Mouse (Mus musculus) embryonic facial prominence, embryonic 14.5 days (tissue): ENCODE measurements at regions not wholly inside any gene's neighbourhood (a gene's known extent, or its start where the extent isn't known, plus 50 kb on each side); places are given as distances from the start of the nearest gene placed in this dataset.
"Not testable (repeated sequence)": the region's sequence is repeated elsewhere in the genome, so short reads cannot be mapped to it uniquely, and the experiment has no call there.

ENCODE experiments used
- ATAC-seq: fragments of 200-750 bp; cut with Nextera tagmentation; 2 replicates; pipeline ENCODE4 v1.8.0; 2017; ENCODE audit warnings: low read depth, moderate number of reproducible peaks, moderate TSS enrichment
- DNase-seq: peaks from one replicate; pipeline ENCODE4 v3.0.0-alpha.2; 2015; ENCODE audit warnings: low spot score
- H3K27ac ChIP-seq: fragments of 300-500 bp; sonication (generic); replicated peaks from 2 replicates; pipeline ENCODE4 v1.5.1; 2014; ENCODE audit warnings: low read depth, mild to moderate bottlenecking, low read length, moderate library complexity
- H3K27me3 ChIP-seq: fragments of 300-500 bp; sonication (generic); replicated peaks from 2 replicates; pipeline ENCODE4 v1.6.1; 2014; ENCODE audit warnings: low read length; ENCODE audit not compliant: control insufficient read depth, insufficient read depth
- H3K36me3 ChIP-seq: fragments of 300-500 bp; sonication (generic); 2 replicates; pipeline ENCODE4 v1.6.1; 2014; ENCODE audit warnings: low read length, mixed read lengths; ENCODE audit not compliant: control insufficient read depth, insufficient read depth
- H3K4me1 ChIP-seq: fragments of 300-500 bp; sonication (generic); 2 replicates; pipeline ENCODE4 v1.6.1; 2014; ENCODE audit warnings: antibody characterized with exemption, low read length; ENCODE audit not compliant: control insufficient read depth, insufficient read depth
- H3K4me2 ChIP-seq: fragments of 300-500 bp; sonication (generic); 2 replicates; pipeline ENCODE4 v1.6.1; 2014; ENCODE audit warnings: low read depth, mild to moderate bottlenecking, low read length, moderate library complexity, mixed read lengths
- H3K4me3 ChIP-seq: fragments of 300-500 bp; sonication (generic); 2 replicates; pipeline ENCODE4 v1.5.1; 2014; ENCODE audit warnings: low read depth, mild to moderate bottlenecking, low read length
- H3K9ac ChIP-seq: fragments of 300-500 bp; sonication (generic); 2 replicates; pipeline ENCODE4 v1.6.1; 2014; ENCODE audit warnings: low read depth, mild to moderate bottlenecking, low read length, moderate library complexity, mixed read lengths
- H3K9me3 ChIP-seq: fragments of 300-500 bp; sonication (generic); 2 replicates; pipeline ENCODE4 v1.6.1; 2016; ENCODE audit warnings: low read length; ENCODE audit not compliant: control insufficient read depth
- WGBS: fragments of 180-500 bp; shearing (Covaris S2); extraction: QIAGEN DNeasy Blood & Tissue Kit; methylation state at CpG from one replicate; pipeline ENCODE4 v1.1.7; 2014; 5-methylcytosine and 5-hydroxymethylcytosine counted together

GRCm38 (mm10) chr2:94690560-94690959, 252.6 kb upstream of the Api5 start:
- no peak overlapping the region for H3K4me3 ChIP-seq
- H3K27me3 ChIP-seq = no peaks in the 10 kb centered on the region
- H3K27ac ChIP-seq = no peak overlapping the region
- H3K9me3 ChIP-seq = no peaks in the 10 kb centered on the region
- H3K9ac ChIP-seq = no peak overlapping the region
- H3K4me1 ChIP-seq = no peaks in the 10 kb centered on the region
- 32% methylated on average over 4 of the region's 4 CpGs for WGBS
- DNase-seq (peak; percentile 33), ATAC-seq (no peak)
- H3K36me3 ChIP-seq = no peaks in the 10 kb centered on the region
- no peak overlapping the region for H3K4me2 ChIP-seq

GRCm38 (mm10) chr2:94685619-94686018, 247.7 kb upstream of the Api5 start:
- H3K27ac ChIP-seq, H3K27me3 ChIP-seq, H3K4me1 ChIP-seq, DNase-seq, H3K4me2 ChIP-seq, H3K4me3 ChIP-seq, H3K36me3 ChIP-seq, H3K9me3 ChIP-seq, ATAC-seq, H3K9ac ChIP-seq: not testable (repeated sequence)
- WGBS = 69% methylated on average over 2 of the region's 5 CpGs

GRCm38 (mm10) chr2:94680096-94680765, 242.3 kb upstream of the Api5 start:
- H3K9me3 ChIP-seq = no peaks in the 10 kb centered on the region
- no peaks in the 10 kb centered on the region for H3K27me3 ChIP-seq
- WGBS = 56% methylated on average over 6 of the region's 6 CpGs
- no peak overlapping the region for H3K4me3 ChIP-seq
- peak; percentile 60; the same call in 1 of the 2 replicates for ATAC-seq
- peak; percentile 74 for DNase-seq
- no peak overlapping the region for H3K9ac ChIP-seq
- no peaks in the 10 kb centered on the region for H3K36me3 ChIP-seq
- no peak overlapping the region for H3K27ac ChIP-seq
- no peaks in the 10 kb centered on the region for H3K4me1 ChIP-seq
- H3K4me2 ChIP-seq = no peak overlapping the region

- WGBS = 89% methylated on average over 2 of the region's 2 CpGs
- no peak for ATAC-seq
- Histone ChIP-seq H3K4me2 (no peak overlapping the region), H3K4me1 (no peaks in the 10 kb centered on the region), H3K9me3 (no peaks in the 10 kb centered on the region), H3K36me3 (no peaks in the 10 kb centered on the region), H3K27ac (no peak overlapping the region), H3K4me3 (no peak overlapping the region), H3K9ac (no peak overlapping the region), H3K27me3 (no peaks in the 10 kb centered on the region)
- no peak for DNase-seq
These were observed 227.9 kb upstream of the Api5 start for GRCm38 (mm10) chr2:94665850-94666249.

GRCm38 (mm10) chr2:94658426-94658825, 220.5 kb upstream of the Api5 start:
- H3K9ac ChIP-seq = no peak overlapping the region
- H3K27me3 ChIP-seq = no peaks in the 10 kb centered on the region
- DNase-seq (no peak), ATAC-seq (no peak)
- no peaks in the 10 kb centered on the region for H3K9me3 ChIP-seq
- no peaks in the 10 kb centered on the region for H3K36me3 ChIP-seq
- H3K4me1 ChIP-seq = no peaks in the 10 kb centered on the region
- H3K4me3 ChIP-seq = no peak overlapping the region
- H3K27ac ChIP-seq = no peak overlapping the region
- 81% methylated on average over 8 of the region's 8 CpGs for WGBS
- no peak overlapping the region for H3K4me2 ChIP-seq
